Mouse (Mus musculus): ENCODE results near the gene Moap1. TPM values are rescaled to one million over a fixed set of nuclear protein-coding genes. Genes with fewer than 3 reads are reported as not detected.

Gene Moap1
- polyA plus RNA-seq, 1 experiment from 2014 or later = 19.0 TPM

- Histone ChIP-seq H3K27ac (ENCODE audit: low read length) (peak overlapping the region; percentile 36; the same call in 1 of the 2 replicates), H3K9ac (ENCODE audit: low read length) (peak overlapping the region; percentile 56; the same call in 1 of the 2 replicates), H3K4me3 (ENCODE audit: low read length) (no peak overlapping the region), H3K27me3 (ENCODE audit: control insufficient read depth, insufficient read depth, low read length) (no peaks in the 10 kb centered on the region), H3K4me1 (ENCODE audit: control insufficient read depth, insufficient read depth, low read length) (peaks cover 30% of the 10 kb centered on the region), H3K4me2 (ENCODE audit: low read depth, low read length) (0 out of 2 replicates have a peak overlapping the region, but pooled peaks have one; percentile 14), H3K36me3 (ENCODE audit: control insufficient read depth, insufficient read depth) (no peaks in the 10 kb centered on the region), H3K9me3 (replicated peaks; ENCODE audit: control insufficient read depth, low read length) (no peaks in the 10 kb centered on the region)
- peak; percentile 39 for ATAC-seq (replicated peaks; ENCODE audit: extremely low read depth, insufficient read depth, low FRiP score)
- 63% methylated on average over 1 of the region's 1 CpGs for WGBS
These were observed 45.3 kb downstream of the Moap1 start for GRCm38 (mm10) chr12:102698089-102698684.

GRCm38 (mm10) chr12:102697381-102697780, 46.1 kb downstream of the Moap1 start:
- H3K36me3 ChIP-seq (ENCODE audit: control insufficient read depth, insufficient read depth) = no peaks in the 10 kb centered on the region
- H3K27me3 ChIP-seq (ENCODE audit: control insufficient read depth, insufficient read depth, low read length) = no peaks in the 10 kb centered on the region
- H3K9ac ChIP-seq (ENCODE audit: low read length) = no peak overlapping the region
- 73% methylated on average over 7 of the region's 7 CpGs for WGBS
- no peak for ATAC-seq (replicated peaks; ENCODE audit: extremely low read depth, insufficient read depth, low FRiP score)
- no peak overlapping the region for H3K4me2 ChIP-seq (ENCODE audit: low read depth, low read length)
- H3K4me3 ChIP-seq (ENCODE audit: low read length) = no peak overlapping the region
- H3K27ac ChIP-seq (ENCODE audit: low read length) = no peak overlapping the region
- no peaks in the 10 kb centered on the region for H3K9me3 ChIP-seq (replicated peaks; ENCODE audit: control insufficient read depth, low read length)
- peaks cover 22% of the 10 kb centered on the region for H3K4me1 ChIP-seq (ENCODE audit: control insufficient read depth, insufficient read depth, low read length)

DNA sequence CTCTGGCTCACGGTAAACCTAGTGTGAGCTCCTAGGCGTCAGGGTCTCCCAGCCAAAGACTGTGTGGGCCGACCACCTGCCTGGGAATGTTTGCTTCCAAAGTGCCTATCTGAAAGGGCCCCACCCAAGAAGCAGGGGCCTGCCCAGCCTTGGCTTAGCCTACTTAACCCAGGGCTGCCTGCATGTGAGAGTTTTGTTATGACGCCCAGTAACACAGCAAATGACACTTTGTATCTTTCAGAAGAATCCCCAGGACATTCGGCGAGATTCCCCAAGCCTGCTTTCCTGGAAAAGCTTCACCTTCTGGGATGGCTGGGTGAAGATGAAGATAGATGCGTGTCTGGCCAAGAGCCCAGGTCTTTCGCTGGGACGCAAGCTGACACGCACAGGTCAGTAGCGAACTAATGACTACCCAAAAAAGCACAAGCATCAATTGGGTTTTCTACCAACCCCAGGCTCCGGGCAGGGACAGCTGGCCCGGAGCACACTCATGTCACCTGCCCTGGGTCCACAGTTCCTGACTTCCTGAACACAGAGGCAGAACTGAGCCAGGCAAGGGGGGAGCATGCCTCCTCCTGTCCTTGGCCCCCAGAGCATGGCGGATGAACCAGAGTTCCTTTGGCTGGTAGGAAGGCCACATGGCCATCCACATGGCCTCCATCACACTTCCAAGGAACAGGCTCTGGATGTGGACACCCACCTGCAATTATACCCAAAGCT, 46.7 kb downstream of the Moap1 start:
- H3K4me3 ChIP-seq (ENCODE audit: low read length) = no peak overlapping the region
- 74% methylated on average over 14 of the region's 14 CpGs for WGBS
- H3K4me1 ChIP-seq (ENCODE audit: control insufficient read depth, insufficient read depth, low read length) = peaks cover 21% of the 10 kb centered on the region
- no peak overlapping the region; the same call in 1 of the 2 replicates for H3K27ac ChIP-seq (ENCODE audit: low read length)
- no peak overlapping the region for H3K4me2 ChIP-seq (ENCODE audit: low read depth, low read length)
- peak overlapping the region; percentile 41; the same call in 1 of the 2 replicates for H3K9ac ChIP-seq (ENCODE audit: low read length)
- H3K9me3 ChIP-seq (replicated peaks; ENCODE audit: control insufficient read depth, low read length) = no peaks in the 10 kb centered on the region
- no peaks in the 10 kb centered on the region for H3K27me3 ChIP-seq (ENCODE audit: control insufficient read depth, insufficient read depth, low read length)
- no peaks in the 10 kb centered on the region for H3K36me3 ChIP-seq (ENCODE audit: control insufficient read depth, insufficient read depth)
- ATAC-seq (replicated peaks; ENCODE audit: extremely low read depth, insufficient read depth, low FRiP score) = no peak

- peak overlapping the region; percentile 41; the same call in 1 of the 2 replicates for H3K9ac ChIP-seq (ENCODE audit: low read length)
- WGBS = 72% methylated on average over 18 of the region's 18 CpGs
These were observed 47.9 kb downstream of the Moap1 start for GRCm38 (mm10) chr12:102695369-102696239.

More at GRCm38 (mm10) chr12:102695369-102696239, 47.9 kb downstream of the Moap1 start:
- Histone ChIP-seq H3K9me3 (replicated peaks; ENCODE audit: control insufficient read depth, low read length) (no peaks in the 10 kb centered on the region), H3K27ac (ENCODE audit: low read length) (peak overlapping the region; percentile 14; the same call in 1 of the 2 replicates), H3K27me3 (ENCODE audit: control insufficient read depth, insufficient read depth, low read length) (no peaks in the 10 kb centered on the region), H3K4me1 (ENCODE audit: control insufficient read depth, insufficient read depth, low read length) (peaks cover 24% of the 10 kb centered on the region), H3K4me3 (ENCODE audit: low read length) (no peak overlapping the region), H3K4me2 (ENCODE audit: low read depth, low read length) (peak overlapping the region; percentile 28), H3K36me3 (ENCODE audit: control insufficient read depth, insufficient read depth) (no peaks in the 10 kb centered on the region)
- no peak for ATAC-seq (replicated peaks; ENCODE audit: extremely low read depth, insufficient read depth, low FRiP score)

Other genes with a start within 250 kb of the Moap1 start
- 2.5 and 12.2 TPM in 2 replicates for gene Chga, start 188.7 kb downstream of the Moap1 start, polyA plus RNA-seq (2015; fragmentation: Nextera tagmentation; extraction: Ambion mirVana)
- 7.2 and 8.8 TPM in 2 replicates for gene Itpk1, start 38.7 kb downstream of the Moap1 start, polyA plus RNA-seq (2015; fragmentation: Nextera tagmentation; extraction: Ambion mirVana)
- 7.7 and 8.3 TPM in 2 replicates for gene Tmem251, start 101 bp upstream of the Moap1 start, polyA plus RNA-seq (2015; fragmentation: Nextera tagmentation; extraction: Ambion mirVana)
- not detected in 2 replicates for gene Gm28051, start 14.1 kb upstream of the Moap1 start, polyA plus RNA-seq (2015; fragmentation: Nextera tagmentation; extraction: Ambion mirVana)
- gene Gon7, start 14.1 kb upstream of the Moap1 start, polyA plus RNA-seq (2015; fragmentation: Nextera tagmentation; extraction: Ambion mirVana) = 20.0 and 27.2 TPM in 2 replicates
- 33.0 and 33.3 TPM in 2 replicates for gene Ubr7, start 14.3 kb upstream of the Moap1 start, polyA plus RNA-seq (2015; fragmentation: Nextera tagmentation; extraction: Ambion mirVana)
- 16.7 and 17.4 TPM in 2 replicates for gene Gm20604, start 15.0 kb upstream of the Moap1 start, polyA plus RNA-seq (2015; fragmentation: Nextera tagmentation; extraction: Ambion mirVana)
- 10.7 and 12.8 TPM in 2 replicates for gene Btbd7, start 134.8 kb upstream of the Moap1 start, polyA plus RNA-seq (2015; fragmentation: Nextera tagmentation; extraction: Ambion mirVana)
- not detected in 2 replicates for gene Cox8c, start 155.7 kb upstream of the Moap1 start, polyA plus RNA-seq (2015; fragmentation: Nextera tagmentation; extraction: Ambion mirVana)
- gene Unc79, start 205.2 kb upstream of the Moap1 start, polyA plus RNA-seq (2015; fragmentation: Nextera tagmentation; extraction: Ambion mirVana) = 0.30 and 0.37 TPM in 2 replicates